Mouse (Mus musculus): ENCODE measurements around the gene Copg1. TPM values are rescaled to one million over a fixed set of nuclear protein-coding genes. Genes with fewer than 3 reads are reported as not detected.

The Copg1 gene
- 35.5 and 41.4 TPM in 2 replicates for polyA plus RNA-seq (2012; rRNA removed)

DNA sequence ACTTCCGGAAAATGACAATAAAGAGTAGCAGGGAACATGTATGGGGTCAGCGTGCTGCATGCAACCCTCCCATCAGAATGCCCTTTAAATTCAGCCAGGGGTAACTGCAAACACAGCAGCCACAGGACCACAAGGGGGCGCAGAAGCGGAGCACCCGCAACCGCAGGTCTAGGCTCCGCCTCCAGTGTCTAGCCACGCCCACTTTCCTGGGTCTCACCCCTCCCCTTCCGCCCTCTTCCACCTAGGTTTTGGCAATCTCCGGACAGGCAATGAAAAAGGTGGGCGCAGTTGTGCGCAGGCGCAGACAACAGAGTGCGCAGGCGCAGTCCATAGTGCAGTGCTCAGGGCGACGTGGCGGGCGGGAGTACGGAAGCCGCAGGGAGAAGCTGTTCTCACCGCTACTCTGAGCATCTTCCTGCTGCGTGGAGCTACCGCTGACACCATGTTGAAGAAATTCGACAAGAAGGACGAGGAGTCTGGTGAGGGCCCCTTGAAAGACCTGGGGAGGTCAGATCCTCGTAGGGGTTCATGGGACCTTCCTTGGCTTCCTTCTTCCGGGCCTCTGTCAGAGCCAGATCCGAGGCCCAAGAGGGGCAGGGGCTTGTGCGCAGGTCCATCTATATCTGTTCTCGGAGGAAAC, at the start of gene Copg1:
Copg1 (plus strand) TSS at position 221 of the 640 bp plus-strand sequence.
- Histone ChIP-seq H3K4me3 (ENCODE audit: insufficient read depth, low read depth, low read length) (peak within 1 kb of the TSS; percentile 85), H3K4me1 (ENCODE audit: control insufficient read depth, insufficient read depth, low read length) (peaks cover 8% of the 10 kb centered on the region; the same call in 1 of the 2 replicates), H3K36me3 (ENCODE audit: control insufficient read depth, insufficient read depth, low read length) (no peaks in the 10 kb centered on the region), H3K27ac (ENCODE audit: insufficient read depth, low read depth, low read length) (peak within 1 kb of the TSS; percentile 26), H3K27me3 (replicated peaks; ENCODE audit: control insufficient read depth, insufficient read depth, low read length) (no peaks in the 10 kb centered on the region)
- DNase-seq, result peak; percentile 100
- WGBS, result under 1% methylated on average over 31 of the region's 31 CpGs
- TF ChIP-seq CTCF (conservative IDR thresholded peaks at IDR 0.05; ENCODE audit: insufficient read depth, insufficient read length, low read depth, low read length), result peak; percentile 92
- peak; percentile 68 for TF ChIP-seq POLR2A (IDR thresholded peaks at IDR 0.05; ENCODE audit: low read depth, low read length)

GRCm38 (mm10) chr6:87838551-87839197, 48.9 kb upstream of the Copg1 start, which contains the start of gene Isy1:
TSS of gene Isy1 (minus strand) at chr6:87838798.
- peak; percentile 98 for DNase-seq
- peak within 1 kb of the TSS; percentile 75 for H3K4me3 ChIP-seq (ENCODE audit: insufficient read depth, low read depth, low read length)
- peak within 1 kb of the TSS; percentile 92 for H3K27ac ChIP-seq (ENCODE audit: insufficient read depth, low read depth, low read length)
- under 1% methylated on average over 46 of the region's 46 CpGs for WGBS
- no peaks in the 10 kb centered on the region for H3K27me3 ChIP-seq (replicated peaks; ENCODE audit: control insufficient read depth, insufficient read depth, low read length)
- H3K4me1 ChIP-seq (ENCODE audit: control insufficient read depth, insufficient read depth, low read length), result no peaks in the 10 kb centered on the region
- H3K36me3 ChIP-seq (ENCODE audit: control insufficient read depth, insufficient read depth, low read length), result peaks cover 7% of the 10 kb centered on the region
- TF ChIP-seq POLR2A (IDR thresholded peaks at IDR 0.05; ENCODE audit: low read depth, low read length), result peak; percentile 77
- no peak for TF ChIP-seq CTCF (conservative IDR thresholded peaks at IDR 0.05; ENCODE audit: insufficient read depth, insufficient read length, low read depth, low read length)

GRCm38 (mm10) chr6:87839797-87840341, 47.7 kb upstream of the Copg1 start:
- no peak overlapping the region for H3K27ac ChIP-seq (ENCODE audit: insufficient read depth, low read depth, low read length)
- TF ChIP-seq POLR2A (IDR thresholded peaks at IDR 0.05; ENCODE audit: low read depth, low read length) (no peak), CTCF (conservative IDR thresholded peaks at IDR 0.05; ENCODE audit: insufficient read depth, insufficient read length, low read depth, low read length) (no peak)
- WGBS, result 51% methylated on average over 11 of the region's 11 CpGs
- no peak overlapping the region for H3K4me3 ChIP-seq (ENCODE audit: insufficient read depth, low read depth, low read length)
- H3K4me1 ChIP-seq (ENCODE audit: control insufficient read depth, insufficient read depth, low read length), result no peaks in the 10 kb centered on the region
- no peaks in the 10 kb centered on the region for H3K27me3 ChIP-seq (replicated peaks; ENCODE audit: control insufficient read depth, insufficient read depth, low read length)
- H3K36me3 ChIP-seq (ENCODE audit: control insufficient read depth, insufficient read depth, low read length), result peaks cover 12% of the 10 kb centered on the region
- no peak for DNase-seq

- DNase-seq, result no peak
- H3K4me1 ChIP-seq (ENCODE audit: control insufficient read depth, insufficient read depth, low read length), result no peaks in the 10 kb centered on the region
- H3K4me3 ChIP-seq (ENCODE audit: insufficient read depth, low read depth, low read length), result no peak overlapping the region
- no peak for TF ChIP-seq POLR2A (IDR thresholded peaks at IDR 0.05; ENCODE audit: low read depth, low read length)
- TF ChIP-seq CTCF (conservative IDR thresholded peaks at IDR 0.05; ENCODE audit: insufficient read depth, insufficient read length, low read depth, low read length), result no peak
- no peaks in the 10 kb centered on the region for H3K27me3 ChIP-seq (replicated peaks; ENCODE audit: control insufficient read depth, insufficient read depth, low read length)
- peaks cover 16% of the 10 kb centered on the region for H3K36me3 ChIP-seq (ENCODE audit: control insufficient read depth, insufficient read depth, low read length)
- WGBS, result 74% methylated on average over 8 of the region's 8 CpGs
- no peak overlapping the region for H3K27ac ChIP-seq (ENCODE audit: insufficient read depth, low read depth, low read length)
Observed at GRCm38 (mm10) chr6:87841635-87842034, 46.0 kb upstream of the Copg1 start.

GRCm38 (mm10) chr6:87842254-87842653, 45.4 kb upstream of the Copg1 start:
- DNase-seq, result peak; percentile 34
- H3K27ac ChIP-seq (ENCODE audit: insufficient read depth, low read depth, low read length), result no peak overlapping the region
- 12% methylated on average over 1 of the region's 1 CpGs for WGBS
- H3K4me1 ChIP-seq (ENCODE audit: control insufficient read depth, insufficient read depth, low read length), result peaks cover 6% of the 10 kb centered on the region
- peaks cover 16% of the 10 kb centered on the region for H3K36me3 ChIP-seq (ENCODE audit: control insufficient read depth, insufficient read depth, low read length)
- no peaks in the 10 kb centered on the region for H3K27me3 ChIP-seq (replicated peaks; ENCODE audit: control insufficient read depth, insufficient read depth, low read length)
- 0 out of 2 replicates have a peak, but pooled peaks have one; percentile 23 for TF ChIP-seq CTCF (conservative IDR thresholded peaks at IDR 0.05; ENCODE audit: insufficient read depth, insufficient read length, low read depth, low read length)
- TF ChIP-seq POLR2A (IDR thresholded peaks at IDR 0.05; ENCODE audit: low read depth, low read length), result no peak
- H3K4me3 ChIP-seq (ENCODE audit: insufficient read depth, low read depth, low read length), result no peak overlapping the region

GRCm38 (mm10) chr6:87845031-87845695, 42.5 kb upstream of the Copg1 start:
- 86% methylated on average over 13 of the region's 13 CpGs for WGBS
- Histone ChIP-seq H3K4me1 (ENCODE audit: control insufficient read depth, insufficient read depth, low read length) (peaks cover 13% of the 10 kb centered on the region), H3K36me3 (ENCODE audit: control insufficient read depth, insufficient read depth, low read length) (peaks cover 16% of the 10 kb centered on the region), H3K27ac (ENCODE audit: insufficient read depth, low read depth, low read length) (no peak overlapping the region), H3K27me3 (replicated peaks; ENCODE audit: control insufficient read depth, insufficient read depth, low read length) (no peaks in the 10 kb centered on the region), H3K4me3 (ENCODE audit: insufficient read depth, low read depth, low read length) (no peak overlapping the region)
- TF ChIP-seq POLR2A (IDR thresholded peaks at IDR 0.05; ENCODE audit: low read depth, low read length) (no peak), CTCF (conservative IDR thresholded peaks at IDR 0.05; ENCODE audit: insufficient read depth, insufficient read length, low read depth, low read length) (no peak)
- no peak for DNase-seq

Measured in kidney, adult 2 months (tissue).